Mouse (Mus musculus): Measurements from ENCODE around the gene Col4a3bp. TPM values are rescaled to one million over a fixed set of nuclear protein-coding genes. Genes with fewer than 3 reads are reported as not detected.

Col4a3bp gene
- 10 to 100 TPM; 26.3 to 28.7 TPM for polyA plus RNA-seq (2017; shearing (Covaris generic))

DNA sequence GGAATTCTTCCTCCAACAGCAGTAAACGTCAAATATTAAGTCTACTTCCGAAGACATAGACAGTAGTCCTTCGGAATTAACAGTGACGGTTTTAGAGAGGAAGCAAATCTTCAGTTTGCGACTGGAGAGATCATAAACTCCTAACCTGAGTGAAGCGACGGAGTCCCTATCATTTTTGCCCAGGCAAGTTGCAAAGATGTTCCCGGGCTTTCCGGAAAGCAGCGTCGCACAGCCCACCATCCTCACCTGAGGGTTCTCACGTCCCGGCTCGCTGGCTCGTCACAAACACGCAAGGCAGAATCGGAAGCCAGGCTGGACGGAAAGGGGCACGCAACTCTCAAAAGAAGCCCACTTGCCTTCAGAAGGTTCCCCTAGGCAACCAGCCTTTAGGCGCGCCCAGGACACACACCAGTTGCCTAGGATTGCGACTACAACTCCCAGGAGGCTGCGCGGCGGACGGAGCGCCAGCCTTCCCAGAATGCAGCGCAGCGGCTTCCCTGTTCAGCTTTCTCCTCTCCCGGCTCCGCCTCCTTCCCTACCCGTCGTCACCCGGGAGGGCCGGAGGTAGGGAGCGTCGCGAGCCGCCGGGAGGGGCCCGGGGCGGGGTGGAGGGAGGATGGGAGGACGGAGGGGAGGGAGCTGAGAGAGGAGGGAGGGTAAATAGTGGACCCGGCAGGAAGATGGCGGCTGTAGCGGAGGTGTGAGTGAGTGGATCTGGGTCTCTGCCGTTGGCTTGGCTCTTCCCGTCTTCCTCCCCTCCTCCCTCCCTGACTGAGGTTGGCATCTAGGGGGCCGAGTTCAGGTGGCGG is at the start of gene Col4a3bp, which contains the start of gene Polk:
Col4a3bp (plus strand) TSS at position 538 of the 809 bp plus-strand sequence.
Polk (minus strand) TSS at position 499 of the 809 bp plus-strand sequence.

DNA sequence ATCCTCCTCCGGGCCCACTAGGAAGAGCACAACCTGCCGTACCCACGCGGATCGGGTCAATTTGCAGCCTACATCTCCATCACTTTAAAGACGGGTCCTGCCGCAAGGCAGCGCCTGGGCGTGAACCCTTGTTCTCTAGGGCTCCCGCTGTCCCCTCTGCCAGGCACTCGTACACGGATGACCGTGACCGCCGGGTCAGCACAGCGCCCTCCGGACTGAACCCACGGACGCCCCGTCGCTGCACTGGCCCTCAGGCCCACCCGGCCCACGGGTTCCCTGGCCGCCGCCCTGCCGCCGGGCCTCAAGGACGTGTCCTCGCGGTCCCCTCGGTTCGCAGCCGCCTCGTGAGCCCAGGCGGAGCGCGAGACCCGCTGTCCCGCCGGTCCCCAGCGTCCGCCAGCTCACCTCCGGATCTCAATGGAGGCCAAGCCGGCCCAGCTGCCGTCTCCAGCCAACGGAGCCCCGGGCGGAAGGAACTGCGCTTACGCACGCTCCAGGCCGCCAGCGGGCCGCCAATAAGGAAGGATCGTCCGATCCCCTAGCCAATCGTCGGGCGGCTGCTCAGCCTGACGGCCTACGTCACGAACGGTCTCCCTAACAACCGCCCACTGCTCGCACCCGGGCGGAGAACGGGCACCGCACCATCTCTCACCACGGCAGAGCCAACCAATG is 128.1 kb downstream of the Col4a3bp start, which contains the start of gene Hmgcr:
Hmgcr (minus strand) TSS at position 531 of the 672 bp plus-strand sequence.

Other genes starting within 250 kb of the Col4a3bp start
- gene Poc5, start 154.3 kb upstream of the Col4a3bp start, polyA plus RNA-seq (2017; shearing (Covaris generic)): 10 to 100 TPM; 19.6 to 28.1 TPM
- not detected for gene Ankdd1b, start 71.4 kb upstream of the Col4a3bp start, polyA plus RNA-seq (2017; shearing (Covaris generic))
- gene Gm17622, start 51.9 kb upstream of the Col4a3bp start, polyA plus RNA-seq (2017; shearing (Covaris generic)): not detected
- gene Polk, start within 50 bp of the Col4a3bp start, polyA plus RNA-seq (2017; shearing (Covaris generic)): 10 to 100 TPM; 19.1 to 19.4 TPM
- 10 to 100 TPM; 54.8 to 68.3 TPM for gene Hmgcr, start 128.3 kb downstream of the Col4a3bp start, polyA plus RNA-seq (2017; shearing (Covaris generic))
- under 1 TPM; 0.10 to 0.12 TPM for gene Ankrd31, start 205.7 kb downstream of the Col4a3bp start, polyA plus RNA-seq (2017; shearing (Covaris generic))